Mouse (Mus musculus): Measurements from ENCODE around the gene Carhsp1. TPM values are rescaled to one million over a fixed set of nuclear protein-coding genes. Genes with fewer than 3 reads are reported as not detected.

Carhsp1 gene
- polyA plus RNA-seq, 1 experiment from 2014 or later, result 117 TPM

GRCm38 (mm10) chr16:8687559-8688112, 15.7 kb upstream of the Carhsp1 start:
- H3K4me3 ChIP-seq, result no peak overlapping the region
- peaks cover 50% of the 10 kb centered on the region for H3K36me3 ChIP-seq
- H3K27ac ChIP-seq, result no peak overlapping the region
- no peak overlapping the region for H3K9ac ChIP-seq
- ATAC-seq (ENCODE audit: insufficient number of reproducible peaks, insufficient read depth, low FRiP score, low TSS enrichment), result no peak
- no peaks in the 10 kb centered on the region for H3K4me1 ChIP-seq
- H3K27me3 ChIP-seq, result no peaks in the 10 kb centered on the region
- H3K9me3 ChIP-seq, result no peaks in the 10 kb centered on the region
- no peak overlapping the region for H3K4me2 ChIP-seq (replicated peaks)

- WGBS, result 85% methylated on average over 11 of the region's 11 CpGs
- H3K27me3 ChIP-seq, result no peaks in the 10 kb centered on the region
- H3K9me3 ChIP-seq, result no peaks in the 10 kb centered on the region
- H3K4me3 ChIP-seq, result no peak overlapping the region
- H3K4me1 ChIP-seq, result no peaks in the 10 kb centered on the region
- peaks cover 44% of the 10 kb centered on the region for H3K36me3 ChIP-seq
- H3K4me2 ChIP-seq (replicated peaks), result no peak overlapping the region
- no peak for ATAC-seq (ENCODE audit: insufficient number of reproducible peaks, insufficient read depth, low FRiP score, low TSS enrichment)
- H3K9ac ChIP-seq, result no peak overlapping the region
- no peak overlapping the region for H3K27ac ChIP-seq
Observed at GRCm38 (mm10) chr16:8686871-8687535, 15.0 kb upstream of the Carhsp1 start.

GRCm38 (mm10) chr16:8686121-8686870, 14.3 kb upstream of the Carhsp1 start:
- Histone ChIP-seq H3K4me1 (no peaks in the 10 kb centered on the region), H3K4me3 (no peak overlapping the region), H3K36me3 (peaks cover 37% of the 10 kb centered on the region), H3K9ac (no peak overlapping the region), H3K4me2 (replicated peaks) (no peak overlapping the region), H3K27ac (no peak overlapping the region), H3K27me3 (no peaks in the 10 kb centered on the region), H3K9me3 (no peaks in the 10 kb centered on the region)
- WGBS, result 60% methylated on average over 7 of the region's 7 CpGs
- 0 out of 2 replicates have a peak, but pooled peaks have one; percentile 9 for ATAC-seq (ENCODE audit: insufficient number of reproducible peaks, insufficient read depth, low FRiP score, low TSS enrichment)

GRCm38 (mm10) chr16:8685087-8685486, 13.1 kb upstream of the Carhsp1 start:
- Histone ChIP-seq H3K27me3 (no peaks in the 10 kb centered on the region), H3K9ac (no peak overlapping the region), H3K36me3 (peaks cover 25% of the 10 kb centered on the region), H3K4me3 (no peak overlapping the region), H3K9me3 (no peaks in the 10 kb centered on the region), H3K27ac (no peak overlapping the region), H3K4me1 (no peaks in the 10 kb centered on the region), H3K4me2 (replicated peaks) (no peak overlapping the region)
- ATAC-seq (ENCODE audit: insufficient number of reproducible peaks, insufficient read depth, low FRiP score, low TSS enrichment), result no peak
- 62% methylated on average over 4 of the region's 4 CpGs for WGBS

GRCm38 (mm10) chr16:8680470-8680869, 8.5 kb upstream of the Carhsp1 start, which contains the start of gene Gm5767:
Gene Gm5767 (plus strand): TSS chr16:8680770.
- no peaks in the 10 kb centered on the region for H3K27me3 ChIP-seq
- no peaks in the 10 kb centered on the region for H3K4me1 ChIP-seq
- no peak within 1 kb of the TSS for H3K9ac ChIP-seq
- H3K36me3 ChIP-seq, result no peaks in the 10 kb centered on the region; the same call in 1 of the 2 replicates
- H3K4me2 ChIP-seq (replicated peaks), result no peak within 1 kb of the TSS
- 85% methylated on average over 5 of the region's 5 CpGs for WGBS
- no peak within 1 kb of the TSS for H3K27ac ChIP-seq
- H3K4me3 ChIP-seq, result no peak within 1 kb of the TSS
- H3K9me3 ChIP-seq, result no peaks in the 10 kb centered on the region
- no peak for ATAC-seq (ENCODE audit: insufficient number of reproducible peaks, insufficient read depth, low FRiP score, low TSS enrichment)

- no peak overlapping the region for H3K4me3 ChIP-seq
- WGBS, result 89% methylated on average over 3 of the region's 3 CpGs
- H3K9me3 ChIP-seq, result no peaks in the 10 kb centered on the region
- no peaks in the 10 kb centered on the region for H3K4me1 ChIP-seq
- no peak overlapping the region for H3K4me2 ChIP-seq (replicated peaks)
- no peaks in the 10 kb centered on the region; the same call in 1 of the 2 replicates for H3K36me3 ChIP-seq
- no peak overlapping the region for H3K9ac ChIP-seq
- no peaks in the 10 kb centered on the region for H3K27me3 ChIP-seq
- ATAC-seq (ENCODE audit: insufficient number of reproducible peaks, insufficient read depth, low FRiP score, low TSS enrichment), result no peak
- no peak overlapping the region for H3K27ac ChIP-seq
Observed at GRCm38 (mm10) chr16:8679780-8680179, 7.8 kb upstream of the Carhsp1 start.

GRCm38 (mm10) chr16:8678676-8679075, 6.7 kb upstream of the Carhsp1 start:
- H3K4me2 ChIP-seq (replicated peaks), result no peak overlapping the region
- no peak for ATAC-seq (ENCODE audit: insufficient number of reproducible peaks, insufficient read depth, low FRiP score, low TSS enrichment)
- H3K27ac ChIP-seq, result no peak overlapping the region
- no peaks in the 10 kb centered on the region for H3K9me3 ChIP-seq
- no peaks in the 10 kb centered on the region for H3K27me3 ChIP-seq
- no peaks in the 10 kb centered on the region; the same call in 1 of the 2 replicates for H3K36me3 ChIP-seq
- 82% methylated on average over 4 of the region's 4 CpGs for WGBS
- H3K9ac ChIP-seq, result no peak overlapping the region
- no peak overlapping the region for H3K4me3 ChIP-seq
- no peaks in the 10 kb centered on the region for H3K4me1 ChIP-seq

GRCm38 (mm10) chr16:8678035-8678434, 6.1 kb upstream of the Carhsp1 start:
- Histone ChIP-seq H3K9ac (no peak overlapping the region), H3K27me3 (no peaks in the 10 kb centered on the region), H3K9me3 (no peaks in the 10 kb centered on the region), H3K4me2 (replicated peaks) (no peak overlapping the region), H3K36me3 (no peaks in the 10 kb centered on the region; the same call in 1 of the 2 replicates), H3K4me3 (no peak overlapping the region), H3K27ac (no peak overlapping the region), H3K4me1 (no peaks in the 10 kb centered on the region)
- no peak for ATAC-seq (ENCODE audit: insufficient number of reproducible peaks, insufficient read depth, low FRiP score, low TSS enrichment)
- 60% methylated on average over 5 of the region's 5 CpGs for WGBS

- Histone ChIP-seq H3K27ac (no peak overlapping the region), H3K4me3 (no peak overlapping the region), H3K4me1 (no peaks in the 10 kb centered on the region), H3K9me3 (no peaks in the 10 kb centered on the region), H3K9ac (no peak overlapping the region), H3K27me3 (no peaks in the 10 kb centered on the region), H3K36me3 (no peaks in the 10 kb centered on the region), H3K4me2 (replicated peaks) (no peak overlapping the region)
- 54% methylated on average over 4 of the region's 4 CpGs for WGBS
- ATAC-seq (ENCODE audit: insufficient number of reproducible peaks, insufficient read depth, low FRiP score, low TSS enrichment), result no peak
Observed at GRCm38 (mm10) chr16:8676800-8677199, 4.8 kb upstream of the Carhsp1 start.

GRCm38 (mm10) chr16:8676228-8676627, 4.3 kb upstream of the Carhsp1 start:
- ATAC-seq (ENCODE audit: insufficient number of reproducible peaks, insufficient read depth, low FRiP score, low TSS enrichment), result no peak
- H3K4me1 ChIP-seq, result peaks cover under 1% of the 10 kb centered on the region; the same call in 1 of the 2 replicates
- no peak overlapping the region for H3K27ac ChIP-seq
- no peak overlapping the region for H3K4me2 ChIP-seq (replicated peaks)
- no peak overlapping the region for H3K9ac ChIP-seq
- no peaks in the 10 kb centered on the region for H3K36me3 ChIP-seq
- no peak overlapping the region for H3K4me3 ChIP-seq
- no peaks in the 10 kb centered on the region for H3K27me3 ChIP-seq
- WGBS, result 58% methylated on average over 2 of the region's 2 CpGs
- no peaks in the 10 kb centered on the region for H3K9me3 ChIP-seq

- H3K36me3 ChIP-seq, result no peaks in the 10 kb centered on the region
- no peak overlapping the region for H3K9ac ChIP-seq
- no peak for ATAC-seq (ENCODE audit: insufficient number of reproducible peaks, insufficient read depth, low FRiP score, low TSS enrichment)
- H3K4me1 ChIP-seq, result peaks cover 7% of the 10 kb centered on the region
- H3K9me3 ChIP-seq, result no peaks in the 10 kb centered on the region
- no peak overlapping the region for H3K27ac ChIP-seq
- H3K27me3 ChIP-seq, result no peaks in the 10 kb centered on the region
- WGBS, result 81% methylated on average over 8 of the region's 8 CpGs
- no peak overlapping the region for H3K4me2 ChIP-seq (replicated peaks)
- no peak overlapping the region for H3K4me3 ChIP-seq
Observed at GRCm38 (mm10) chr16:8675559-8675958, 3.6 kb upstream of the Carhsp1 start.

GRCm38 (mm10) chr16:8674165-8674564, 2.2 kb upstream of the Carhsp1 start:
- Histone ChIP-seq H3K9ac (no peak overlapping the region), H3K4me1 (peaks cover 20% of the 10 kb centered on the region), H3K27ac (no peak overlapping the region), H3K36me3 (no peaks in the 10 kb centered on the region), H3K4me2 (replicated peaks) (no peak overlapping the region), H3K9me3 (no peaks in the 10 kb centered on the region), H3K4me3 (no peak overlapping the region), H3K27me3 (no peaks in the 10 kb centered on the region)
- ATAC-seq (ENCODE audit: insufficient number of reproducible peaks, insufficient read depth, low FRiP score, low TSS enrichment), result no peak
- 3% methylated on average over 8 of the region's 8 CpGs for WGBS

All from embryonic facial prominence, embryonic 12.5 days (tissue).